In the genomic region with DNA sequence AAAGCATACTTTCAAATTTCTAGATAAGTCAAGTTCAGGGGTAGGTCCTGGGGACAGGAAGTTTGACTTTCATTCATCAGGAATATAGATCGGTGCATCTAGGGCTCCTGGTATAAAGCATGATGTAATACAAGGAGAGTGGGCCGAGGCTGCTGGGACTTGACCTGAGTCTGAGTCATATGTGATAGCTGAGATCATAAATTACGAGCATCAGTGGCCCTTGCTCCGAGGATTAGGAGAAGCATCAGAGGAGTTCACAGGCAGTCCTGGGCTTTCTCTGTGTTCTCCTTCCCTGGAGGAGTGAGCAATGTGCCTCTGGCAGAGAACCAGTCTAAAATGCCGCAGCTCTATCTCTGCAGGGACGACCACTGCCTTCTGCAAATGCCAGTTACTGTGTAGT, we compare ENCODE assay signal across 34 mouse cellular contexts.
DNase-seq lines count a peak whose midpoint lies in the region; ATAC-seq and TF ChIP-seq lines count a peak whose summit lies in the region.
"Had no signal": no experiment of that assay in that cellular context is flagged by ENCODE, and none has a peak within 500 bp of the region (broad histone marks: within the 10 kb centered on the region; RNA-seq: fewer than 3 reads in every experiment).

No protein-coding gene starts in this region.

- H3ac ChIP-seq in myocyte (ENCODE audit: control insufficient read depth, insufficient read length) = no peak overlapping the region

- no peak for ATAC-seq in forebrain, embryonic 11.5 days (replicated peaks; ENCODE audit: low FRiP score)
- ATAC-seq: forebrain, embryonic 16.5 days; inflammation-experienced regulatory T-cells, adult 6 months; lung, postnatal 0 days had no signal

- H3K27me3 ChIP-seq in myocyte (ENCODE audit: control insufficient read depth, insufficient read depth, insufficient read length) = no peaks in the 10 kb centered on the region
- no peaks in the 10 kb centered on the region for H3K27me3 ChIP-seq in forebrain, embryonic 11.5 days (ENCODE audit: control insufficient read depth, insufficient read depth, low read length)
- H3K27me3 ChIP-seq: hindbrain, embryonic 15.5 days; limb, embryonic 15.5 days; liver, embryonic 13.5 days; midbrain, embryonic 12.5 days; stomach, embryonic 15.5 days had no signal

- intact Hi-C loops in heart, postnatal 14 days (cut with DNase I) = no loop called here

- no peak overlapping the region for H3K9ac ChIP-seq in forebrain, embryonic 11.5 days (ENCODE audit: low read length)
- H3K9ac ChIP-seq: heart, embryonic 13.5 days; hindbrain, embryonic 15.5 days; limb, embryonic 15.5 days; liver, embryonic 13.5 days; midbrain, embryonic 12.5 days; stomach, embryonic 15.5 days had no signal

- no peaks in the 10 kb centered on the region for H3K79me2 ChIP-seq in myocyte (ENCODE audit: control insufficient read depth, insufficient read depth)

- H3K27ac ChIP-seq in forebrain, embryonic 11.5 days (ENCODE audit: low read depth, low read length) = no peak overlapping the region
- H3K27ac ChIP-seq: gastrocnemius, adult 2 months; heart, embryonic 13.5 days; hindbrain, embryonic 10.5 days; hindbrain, embryonic 15.5 days; kidney, postnatal 0 days; limb, embryonic 10.5 days; limb, embryonic 15.5 days; liver, embryonic 13.5 days; midbrain, embryonic 12.5 days; stomach, embryonic 15.5 days had no signal

- no peak overlapping the region for H3K4me2 ChIP-seq in myocyte (ENCODE audit: low read depth)
- no peak overlapping the region for H3K4me2 ChIP-seq in forebrain, embryonic 11.5 days (ENCODE audit: low read depth, low read length, severe bottlenecking)
- H3K4me2 ChIP-seq: heart, embryonic 13.5 days; hindbrain, embryonic 15.5 days; limb, embryonic 15.5 days; liver, embryonic 13.5 days; midbrain, embryonic 12.5 days; stomach, embryonic 15.5 days had no signal

- no peaks in the 10 kb centered on the region for H3K9me3 ChIP-seq in forebrain, embryonic 11.5 days (ENCODE audit: control insufficient read depth, low read length)
- H3K9me3 ChIP-seq: heart, embryonic 13.5 days; hindbrain, embryonic 10.5 days; hindbrain, embryonic 15.5 days; limb, embryonic 10.5 days; limb, embryonic 15.5 days; liver, embryonic 13.5 days; megakaryocyte, embryonic 14.5 days; midbrain, embryonic 12.5 days; stomach, embryonic 15.5 days had no signal

- WGBS in forebrain, embryonic 11.5 days = 90% methylated on average over 6 of the region's 6 CpGs

- no peak for TF ChIP-seq POLR2A in myocyte (IDR thresholded peaks at IDR 0.05; ENCODE audit: insufficient read length, low read depth)

- peak; percentile 84 for DNase-seq in heart, adult 11 months
- DNase-seq in heart, postnatal 14 days = no peak
- peak; percentile 64 for DNase-seq in MN1 (ENCODE audit: low spot score)
- peak; percentile 28 for DNase-seq in adrenal gland, postnatal 14 days
- no peak for DNase-seq in right cerebral cortex, postnatal 36 days (ENCODE audit: low spot score in 2 of 2)
- DNase-seq in forebrain, embryonic 11.5 days (ENCODE audit: low spot score) = no peak
- DNase-seq: B cell, adult 2 months; cerebellum, adult 9-10 months; cerebellum, postnatal 36 days; gastrocnemius, adult 2 months; heart, postnatal 10 days; kidney, adult 8-10 months; kidney, postnatal 4 days; layer of hippocampus, adult 9-11 months; liver, embryonic 13.5 days; lung, adult 18-20 months; lung, postnatal 4 days; retina, postnatal 1 day; right cerebral cortex, postnatal 14 days; thymus, adult 18-20 months; thymus, postnatal 25 days had no signal

- no peak overlapping the region for H3K4me3 ChIP-seq in myocyte
- H3K4me3 ChIP-seq in forebrain, embryonic 11.5 days (ENCODE audit: low read depth, low read length) = no peak overlapping the region
- H3K4me3 ChIP-seq: gastrocnemius, adult 2 months; heart, embryonic 13.5 days; hindbrain, embryonic 10.5 days; hindbrain, embryonic 15.5 days; limb, embryonic 10.5 days; limb, embryonic 15.5 days; liver, embryonic 13.5 days; megakaryocyte, embryonic 14.5 days; midbrain, embryonic 12.5 days; stomach, embryonic 15.5 days had no signal

- H3K4me1 ChIP-seq in forebrain, embryonic 11.5 days (replicated peaks; ENCODE audit: control insufficient read depth, insufficient read depth, low read length) = peaks cover 10% of the 10 kb centered on the region; the same call in 1 of the 2 replicates
- H3K4me1 ChIP-seq: liver, embryonic 13.5 days had no signal

- no peaks in the 10 kb centered on the region for H3K36me3 ChIP-seq in myocyte (ENCODE audit: control insufficient read depth, insufficient read depth)
- no peaks in the 10 kb centered on the region for H3K36me3 ChIP-seq in forebrain, embryonic 11.5 days (ENCODE audit: control insufficient read depth, insufficient read depth, low read length)
- H3K36me3 ChIP-seq: heart, embryonic 13.5 days; hindbrain, embryonic 10.5 days; hindbrain, embryonic 15.5 days; limb, embryonic 10.5 days; limb, embryonic 15.5 days; liver, embryonic 13.5 days; midbrain, embryonic 12.5 days; stomach, embryonic 15.5 days had no signal

TF ChIP-seq in myocyte, 11 proteins besides CTCF, POLR2A, EP300 and RAD21:
- no peak for TF ChIP-seq MAX (IDR thresholded peaks at IDR 0.05; ENCODE audit: low read depth)
- TF ChIP-seq CEBPB (IDR thresholded peaks at IDR 0.05; ENCODE audit: insufficient read depth, poor library complexity, severe bottlenecking) = peak; percentile 50; the same call in 1 of the 2 replicates
- no peak for TF ChIP-seq USF1 (IDR thresholded peaks at IDR 0.05; ENCODE audit: low read depth)
- no peak for TF ChIP-seq POLR2AphosphoS2 (IDR thresholded peaks at IDR 0.05; ENCODE audit: insufficient read length, low read depth)
- no peak for TF ChIP-seq TCF12 (IDR thresholded peaks at IDR 0.05; ENCODE audit: insufficient read depth, poor library complexity, severe bottlenecking)
- no peak for TF ChIP-seq E2F4 (IDR thresholded peaks at IDR 0.05; ENCODE audit: insufficient read depth)
- TF ChIP-seq TCF3 (IDR thresholded peaks at IDR 0.05; ENCODE audit: insufficient read length, low read depth) = no peak
- TF ChIP-seq MYOG (IDR thresholded peaks at IDR 0.05; ENCODE audit: control insufficient read depth in 1 of 3, insufficient read depth in 1 of 3, insufficient read length in 2 of 3, low read depth in 2 of 3) = no peak

Comparison
In these comparisons a context has a peak if more than half of its experiments do, and no peak if none do; other contexts are left out.
1. DNase-seq: peak in heart, adult 11 months (single experiment), MN1 (single experiment) and adrenal gland, postnatal 14 days (single experiment); none in heart, postnatal 14 days (0 of 2), right cerebral cortex, postnatal 36 days (0 of 2) and forebrain, embryonic 11.5 days (single experiment).